Mouse (Mus musculus): ENCODE data around the gene Pgs1.
A peak's percentile ranks its signal among the peaks of the same experiment; 100 is the strongest.

Gene Pgs1

GRCm38 (mm10) chr11:117986126-117987031, at the start of gene Pgs1:
Pgs1 (plus strand) TSS chr11:117986292.
- peak; percentile 81 to 88 for DNase-seq (ENCODE audit: low spot score in 2 of 2)

GRCm38 (mm10) chr11:117939004-117939730, 46.9 kb upstream of the Pgs1 start:
- DNase-seq (ENCODE audit: low spot score in 2 of 2) = no peak

- no peak for DNase-seq (ENCODE audit: low spot score in 2 of 2)
Measured at GRCm38 (mm10) chr11:117939741-117940285, 46.3 kb upstream of the Pgs1 start.

GRCm38 (mm10) chr11:117940881-117941280, 45.2 kb upstream of the Pgs1 start:
- DNase-seq (ENCODE audit: low spot score in 2 of 2) = no peak

- no peak for DNase-seq (ENCODE audit: low spot score in 2 of 2)
Measured at GRCm38 (mm10) chr11:117941325-117941834, 44.7 kb upstream of the Pgs1 start.

GRCm38 (mm10) chr11:117941848-117942247, 44.2 kb upstream of the Pgs1 start:
- no peak for DNase-seq (ENCODE audit: low spot score in 2 of 2)

GRCm38 (mm10) chr11:117946195-117946979, 39.7 kb upstream of the Pgs1 start:
- peak in 1 of 2 experiments; percentile 27 for DNase-seq (ENCODE audit: low spot score in 2 of 2)

GRCm38 (mm10) chr11:117946996-117947419, 39.1 kb upstream of the Pgs1 start:
- peak in 1 of 2 experiments; percentile 28 for DNase-seq (ENCODE audit: low spot score in 2 of 2)

- peak in 1 of 2 experiments; percentile 27 for DNase-seq (ENCODE audit: low spot score in 2 of 2)
Measured at GRCm38 (mm10) chr11:117949392-117950091, 36.5 kb upstream of the Pgs1 start.

- DNase-seq (ENCODE audit: low spot score in 2 of 2) = no peak
Measured at GRCm38 (mm10) chr11:117951391-117951790, 34.7 kb upstream of the Pgs1 start.

GRCm38 (mm10) chr11:117952174-117952933, 33.7 kb upstream of the Pgs1 start:
- peak; percentile 53 to 59 for DNase-seq (ENCODE audit: low spot score in 2 of 2)

- DNase-seq (ENCODE audit: low spot score in 2 of 2) = no peak
Measured at GRCm38 (mm10) chr11:117954094-117954493, 32.0 kb upstream of the Pgs1 start.

- DNase-seq (ENCODE audit: low spot score in 2 of 2) = no peak
Measured at GRCm38 (mm10) chr11:117954819-117955218, 31.3 kb upstream of the Pgs1 start.

GRCm38 (mm10) chr11:117955621-117956020, 30.5 kb upstream of the Pgs1 start:
- DNase-seq (ENCODE audit: low spot score in 2 of 2) = no peak

GRCm38 (mm10) chr11:117958197-117958596, 27.9 kb upstream of the Pgs1 start:
- no peak for DNase-seq (ENCODE audit: low spot score in 2 of 2)

GRCm38 (mm10) chr11:117959166-117959565, 26.9 kb upstream of the Pgs1 start:
- DNase-seq (ENCODE audit: low spot score in 2 of 2) = no peak

- no peak for DNase-seq (ENCODE audit: low spot score in 2 of 2)
Measured at GRCm38 (mm10) chr11:117959741-117960381, 26.2 kb upstream of the Pgs1 start.

- no peak for DNase-seq (ENCODE audit: low spot score in 2 of 2)
Measured at GRCm38 (mm10) chr11:117960601-117961000, 25.5 kb upstream of the Pgs1 start.

Measured in spleen, postnatal 14 days (tissue).